Mouse (Mus musculus) cerebellum, adult 2 months (tissue): Measurements from ENCODE around the gene Ogg1.

Experiments used
- CTCF ChIP-seq: fragments of 200-500 bp; IDR thresholded peaks from 2 replicates; pipeline ENCODE4 v1.5.1; 2011; ENCODE audit warnings: low read depth, mild to moderate bottlenecking, control low read depth, low read length, moderate library complexity, borderline replicate concordance; ENCODE audit not compliant: insufficient read depth
- POLR2A ChIP-seq: fragments of 200-500 bp; IDR thresholded peaks from 2 replicates; pipeline ENCODE4 v1.6.1; 2011; ENCODE audit warnings: low read length, control low read depth, borderline replicate concordance; ENCODE audit not compliant: insufficient read depth

GRCm38 (mm10) chr6:113287236-113287635, 39.5 kb upstream of the Ogg1 start:
- no peak for TF ChIP-seq CTCF
- TF ChIP-seq POLR2A = no peak
